Mouse (Mus musculus) left cerebral cortex, postnatal 10 days (tissue): Measurements from ENCODE around the gene Esp15. TPM values are rescaled to one million over a fixed set of nuclear protein-coding genes. Genes with fewer than 3 reads are reported as not detected.
"Not testable (repeated sequence)": the region's sequence is repeated elsewhere in the genome, so short reads cannot be mapped to it uniquely, and the experiment has no call there.

Experiments
- DNase-seq, 2 experiments: peaks; one replicate each; pipeline ENCODE4 v3.0.0; 2021 to 2022; ENCODE audit warnings: low spot score in 2 of 2, mixed read lengths in 1 of 2; ENCODE audit errors: extremely low spot score in 1 of 2
- intact Hi-C: fragments of 180-260 bp; cut with DNase I; formaldehyde crosslinking; loops from one replicate; pipeline ENCODE4 v1.15.1; 2025
- total RNA-seq, 2 experiments: library from RNA; stranded (reverse); gene quantifications; 2 replicates each; pipeline ENCODE4 v1.2.3; 2021

The Esp15 gene
- total RNA-seq, result not detected

DNA sequence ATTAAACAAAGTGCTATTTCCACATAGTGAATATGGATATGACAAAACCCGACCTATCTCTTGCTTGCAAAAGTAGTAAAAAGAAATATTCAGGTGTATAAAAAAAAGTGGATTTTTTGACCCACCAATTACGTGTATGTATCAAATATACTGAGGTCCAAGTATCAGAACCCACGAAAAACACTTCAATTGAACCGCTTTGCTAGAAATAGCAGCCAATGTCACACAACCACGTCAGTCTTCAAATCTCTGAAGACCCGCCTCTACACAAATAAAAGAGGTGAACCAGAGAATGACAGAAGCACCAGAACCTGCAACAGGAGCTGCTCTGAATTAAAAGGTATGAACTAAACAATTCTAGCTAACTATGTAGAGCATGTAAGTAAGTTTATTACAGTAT, at the start of gene Esp15:
Esp15 (plus strand) TSS at position 301 of the 400 bp plus-strand sequence.
- intact Hi-C loops, DNase-seq: not testable (repeated sequence)

DNA sequence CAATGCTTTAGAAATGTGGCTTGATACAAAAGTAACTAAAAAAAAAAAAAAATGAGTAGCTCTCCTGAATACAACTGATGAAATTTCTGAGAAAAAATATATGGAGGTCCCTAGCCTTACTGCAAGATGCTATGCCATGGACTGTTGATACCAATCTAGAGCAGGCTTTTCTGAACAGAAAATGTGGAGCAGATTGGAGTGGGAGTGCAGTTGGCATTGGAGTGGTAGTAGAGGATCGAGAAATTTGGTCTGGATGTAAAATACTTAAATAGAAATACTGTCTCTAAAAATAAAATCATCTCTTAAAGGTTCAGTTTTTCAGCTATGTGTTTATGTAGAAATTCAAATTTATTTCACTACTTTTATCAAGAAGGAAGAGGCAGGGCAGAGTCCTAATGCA, 49.2 kb upstream of the Esp15 start:
- DNase-seq, result no peak
- intact Hi-C loops, result no loop called here

Other genes starting within 250 kb of the Esp15 start
- not detected for gene Esp18, start 234.6 kb upstream of the Esp15 start, total RNA-seq
- gene Esp16, start 104.8 kb upstream of the Esp15 start, total RNA-seq, result not detected